In genomic region chr2:167332336-167332987, GRCm38 (mm10) we compare ENCODE assay signal across 18 mouse cellular contexts. TPM values are rescaled to one million over a fixed set of nuclear protein-coding genes. Genes with fewer than 3 reads are reported as not detected.
DNase-seq lines count a peak whose midpoint lies in the region; ATAC-seq and TF ChIP-seq lines count a peak whose summit lies in the region.
"Had no signal": no experiment of that assay in that cellular context is flagged by ENCODE, and none has a peak within 500 bp of the region (broad histone marks: within the 10 kb centered on the region; RNA-seq: fewer than 3 reads in every experiment).

No protein-coding gene starts in this region.

- no peak overlapping the region for H3K4me2 ChIP-seq in kidney, embryonic 14.5 days (replicated peaks; ENCODE audit: low read depth, low read length)
- no peak overlapping the region for H3K4me2 ChIP-seq in lung, embryonic 16.5 days (ENCODE audit: low read depth, low read length)
- peak overlapping the region; percentile 63 for H3K4me2 ChIP-seq in myocyte (ENCODE audit: low read depth)
- no peak overlapping the region for H3K4me2 ChIP-seq in forebrain, embryonic 13.5 days
- H3K4me2 ChIP-seq: midbrain, embryonic 13.5 days had no signal

- peaks cover 90% of the 10 kb centered on the region for H3K79me2 ChIP-seq in myocyte (ENCODE audit: control insufficient read depth, insufficient read depth)

- peak; percentile 78 for DNase-seq in kidney, adult 9 months
- no peak for DNase-seq in lung, adult 2 months
- peak; percentile 40 for DNase-seq in kidney, postnatal 14 days
- DNase-seq in layer of hippocampus, postnatal 14 days (ENCODE audit: low spot score in 2 of 2) = no peak
- DNase-seq: adrenal gland, adult 8-10 months; gastrocnemius, postnatal 36 days; layer of hippocampus, postnatal 36 days; lung, adult 18-20 months; thymus, adult 2 months had no signal

- no peak overlapping the region for H3K9ac ChIP-seq in kidney, embryonic 14.5 days (ENCODE audit: low read depth, low read length)
- H3K9ac ChIP-seq in lung, embryonic 16.5 days (ENCODE audit: low read length) = no peak overlapping the region
- no peak overlapping the region for H3K9ac ChIP-seq in forebrain, embryonic 13.5 days
- H3K9ac ChIP-seq: midbrain, embryonic 13.5 days had no signal

- H3K27ac ChIP-seq in kidney, embryonic 14.5 days (ENCODE audit: low read depth, low read length) = no peak overlapping the region
- H3K27ac ChIP-seq in lung, embryonic 16.5 days (ENCODE audit: low read length) = 0 out of 2 replicates have a peak overlapping the region, but pooled peaks have one; percentile 15
- H3K27ac ChIP-seq in forebrain, embryonic 13.5 days = no peak overlapping the region
- H3K27ac ChIP-seq: hindbrain, embryonic 10.5 days had no signal

- no peaks in the 10 kb centered on the region; the same call in 1 of the 2 replicates for H3K9me3 ChIP-seq in kidney, embryonic 14.5 days (ENCODE audit: control insufficient read depth, low read length)
- no peaks in the 10 kb centered on the region for H3K9me3 ChIP-seq in lung, embryonic 16.5 days (ENCODE audit: control insufficient read depth, low read length)
- H3K9me3 ChIP-seq in forebrain, embryonic 13.5 days (replicated peaks) = no peaks in the 10 kb centered on the region
- H3K9me3 ChIP-seq: heart, embryonic 10.5 days; hindbrain, embryonic 10.5 days; midbrain, embryonic 13.5 days had no signal

- no peak for TF ChIP-seq CTCF in lung, adult 2 months (IDR thresholded peaks at IDR 0.05; ENCODE audit: insufficient read depth, low read length)

- no peak overlapping the region for H3K4me3 ChIP-seq in kidney, embryonic 14.5 days (ENCODE audit: low read length)
- H3K4me3 ChIP-seq in lung, embryonic 16.5 days (ENCODE audit: low read length) = no peak overlapping the region
- H3K4me3 ChIP-seq in lung, adult 2 months (replicated peaks; ENCODE audit: extremely low read depth, low read depth, low read length) = no peak overlapping the region
- H3K4me3 ChIP-seq in myocyte = no peak overlapping the region
- no peak overlapping the region for H3K4me3 ChIP-seq in forebrain, embryonic 13.5 days
- H3K4me3 ChIP-seq: erythroblast, embryonic 14.5 days; heart, embryonic 10.5 days; hindbrain, embryonic 10.5 days; midbrain, embryonic 13.5 days had no signal

- WGBS in kidney, embryonic 14.5 days = 65% methylated on average over 7 of the region's 7 CpGs
- WGBS in lung, embryonic 16.5 days = 60% methylated on average over 7 of the region's 7 CpGs
- WGBS in lung, adult 2 months = 67% methylated on average over 7 of the region's 7 CpGs
- 82% methylated on average over 7 of the region's 7 CpGs for WGBS in forebrain, embryonic 13.5 days

- H3ac ChIP-seq in myocyte (ENCODE audit: control insufficient read depth, insufficient read length) = no peak overlapping the region

- H3K36me3 ChIP-seq in kidney, embryonic 14.5 days (ENCODE audit: control insufficient read depth, insufficient read depth, low read length) = no peaks in the 10 kb centered on the region
- no peaks in the 10 kb centered on the region for H3K36me3 ChIP-seq in lung, embryonic 16.5 days (ENCODE audit: control insufficient read depth, insufficient read depth, low read length)
- no peaks in the 10 kb centered on the region for H3K36me3 ChIP-seq in myocyte (ENCODE audit: control insufficient read depth, insufficient read depth)
- H3K36me3 ChIP-seq in forebrain, embryonic 13.5 days (ENCODE audit: poor library complexity, severe bottlenecking) = no peaks in the 10 kb centered on the region
- H3K36me3 ChIP-seq: heart, embryonic 10.5 days; hindbrain, embryonic 10.5 days; midbrain, embryonic 13.5 days had no signal

- peaks cover 16% of the 10 kb centered on the region for H3K4me1 ChIP-seq in kidney, embryonic 14.5 days (ENCODE audit: control insufficient read depth, insufficient read depth, low read length)
- peaks cover 20% of the 10 kb centered on the region for H3K4me1 ChIP-seq in lung, embryonic 16.5 days (replicated peaks; ENCODE audit: control insufficient read depth, insufficient read depth, low read length)
- H3K4me1 ChIP-seq in lung, adult 2 months (ENCODE audit: control insufficient read depth, insufficient read depth, low read length) = peaks cover 16% of the 10 kb centered on the region
- H3K4me1 ChIP-seq in forebrain, embryonic 13.5 days = peaks cover 38% of the 10 kb centered on the region

- no peaks in the 10 kb centered on the region for H3K27me3 ChIP-seq in kidney, embryonic 14.5 days (ENCODE audit: control insufficient read depth, insufficient read depth, low read length)
- H3K27me3 ChIP-seq in lung, embryonic 16.5 days (ENCODE audit: control insufficient read depth, insufficient read depth, low read depth, low read length) = no peaks in the 10 kb centered on the region
- H3K27me3 ChIP-seq in myocyte (ENCODE audit: control insufficient read depth, insufficient read depth, insufficient read length) = no peaks in the 10 kb centered on the region
- H3K27me3 ChIP-seq in forebrain, embryonic 13.5 days = no peaks in the 10 kb centered on the region
- H3K27me3 ChIP-seq: midbrain, embryonic 13.5 days had no signal

- no peak for ATAC-seq in kidney, embryonic 14.5 days (ENCODE audit: low FRiP score, low TSS enrichment)
- no peak for ATAC-seq in lung, embryonic 16.5 days (ENCODE audit: low read depth)
- no peak for ATAC-seq in forebrain, embryonic 13.5 days
- ATAC-seq: forebrain, embryonic 14.5 days had no signal

- TF ChIP-seq POLR2A in lung, adult 2 months (IDR thresholded peaks at IDR 0.05; ENCODE audit: borderline replicate concordance, extremely low read depth, low read depth, low read length) = no peak
- TF ChIP-seq POLR2A in myocyte (IDR thresholded peaks at IDR 0.05; ENCODE audit: insufficient read length, low read depth) = no peak

TF ChIP-seq in myocyte, 11 proteins besides CTCF, POLR2A, EP300 and RAD21:
- no peak for TF ChIP-seq E2F4 (IDR thresholded peaks at IDR 0.05; ENCODE audit: insufficient read depth)
- TF ChIP-seq MYOG (IDR thresholded peaks at IDR 0.05; ENCODE audit: control insufficient read depth in 1 of 3, insufficient read depth in 1 of 3, insufficient read length in 2 of 3, low read depth in 2 of 3) = no peak

RNA-seq across cellular contexts. Expression of gene B4galt5, which starts 16.5 kb away (rescaled TPM):
- 12.2 and 13.1 TPM in 2 replicates for polyA plus RNA-seq in kidney, embryonic 14.5 days (2014; fragmentation: Nextera tagmentation; extraction: Ambion mirVana)
- 7.3 and 8.3 TPM in 2 replicates for polyA plus RNA-seq in lung, embryonic 16.5 days (2015; fragmentation: Nextera tagmentation; extraction: Ambion mirVana)
- polyA plus RNA-seq in lung, adult 2 months (2012; rRNA removed) = 17.7 and 20.5 TPM in 2 replicates
- 70.0 TPM for polyA plus RNA-seq in myocyte (2012; fragmentation: generic; extraction: Trizol)
- 10 to 100 TPM; 58.8 to 60.5 TPM for total RNA-seq in layer of hippocampus, postnatal 14 days (2021)
- 9.1 and 9.2 TPM in 2 replicates for polyA plus RNA-seq in forebrain, embryonic 13.5 days (2015; fragmentation: Nextera tagmentation; extraction: Ambion mirVana)

Comparison
In these comparisons a context has a peak if more than half of its experiments do, and no peak if none do; other contexts are left out.
1. DNase-seq: peak in kidney, adult 9 months (single experiment) and kidney, postnatal 14 days (single experiment); none in lung, adult 2 months (single experiment) and layer of hippocampus, postnatal 14 days (0 of 2).